Mouse (Mus musculus): ENCODE measurements around the gene Klrk1. TPM values are rescaled to one million over a fixed set of nuclear protein-coding genes. Genes with fewer than 3 reads are reported as not detected.

The Klrk1 gene
- polyA plus RNA-seq, 1 experiment from 2014 or later, result 0.30 TPM

- H3K4me1 ChIP-seq (replicated peaks), result no peaks in the 10 kb centered on the region
- no peak overlapping the region for H3K9ac ChIP-seq
- H3K27ac ChIP-seq (replicated peaks), result no peak overlapping the region
- H3K36me3 ChIP-seq, result no peaks in the 10 kb centered on the region
- H3K4me2 ChIP-seq, result no peak overlapping the region
- H3K27me3 ChIP-seq, result no peaks in the 10 kb centered on the region
- H3K9me3 ChIP-seq, result no peaks in the 10 kb centered on the region
- 87% methylated on average over 2 of the region's 2 CpGs for WGBS
- no peak for ATAC-seq (ENCODE audit: low FRiP score, low read depth)
- no peak overlapping the region for H3K4me3 ChIP-seq
Measured at GRCm38 (mm10) chr6:129565257-129565656, 58.4 kb downstream of the Klrk1 start.

Other genes with a start within 250 kb of the Klrk1 start
- 0.26 and 0.71 TPM in 2 replicates for gene Clec12b, start 238.0 kb downstream of the Klrk1 start, polyA plus RNA-seq (2015; fragmentation: Nextera tagmentation; extraction: Ambion mirVana)
- gene Clec1b, start 226.6 kb downstream of the Klrk1 start, polyA plus RNA-seq (2015; fragmentation: Nextera tagmentation; extraction: Ambion mirVana), result 1.0 and 1.2 TPM in 2 replicates
- 0.13 and 0.16 TPM in 2 replicates for gene Clec9a, start 215.0 kb downstream of the Klrk1 start, polyA plus RNA-seq (2015; fragmentation: Nextera tagmentation; extraction: Ambion mirVana)
- 1.9 and 2.2 TPM in 2 replicates for gene Clec1a, start 171.9 kb downstream of the Klrk1 start, polyA plus RNA-seq (2015; fragmentation: Nextera tagmentation; extraction: Ambion mirVana)
- gene Olr1, start 116.7 kb downstream of the Klrk1 start, polyA plus RNA-seq (2015; fragmentation: Nextera tagmentation; extraction: Ambion mirVana), result not detected in 2 replicates
- not detected in 2 replicates for gene Tmem52b, start 111.3 kb downstream of the Klrk1 start, polyA plus RNA-seq (2015; fragmentation: Nextera tagmentation; extraction: Ambion mirVana)
- 209 and 213 TPM in 2 replicates for gene Gabarapl1, start 90.7 kb downstream of the Klrk1 start, polyA plus RNA-seq (2015; fragmentation: Nextera tagmentation; extraction: Ambion mirVana)
- gene Klre1, start 46.0 kb downstream of the Klrk1 start, polyA plus RNA-seq (2015; fragmentation: Nextera tagmentation; extraction: Ambion mirVana), result 0.16 TPM in 1 of 2 replicates, not detected in the other
- gene Klrd1, start 32.1 kb downstream of the Klrk1 start, polyA plus RNA-seq (2015; fragmentation: Nextera tagmentation; extraction: Ambion mirVana), result not detected in 2 replicates
- not detected in 2 replicates for gene Klrc3, start 19.5 kb upstream of the Klrk1 start, polyA plus RNA-seq (2015; fragmentation: Nextera tagmentation; extraction: Ambion mirVana)
- gene Klrc2, start 36.8 kb upstream of the Klrk1 start, polyA plus RNA-seq (2015; fragmentation: Nextera tagmentation; extraction: Ambion mirVana), result not detected in 2 replicates
- gene Klrc1, start 55.1 kb upstream of the Klrk1 start, polyA plus RNA-seq (2015; fragmentation: Nextera tagmentation; extraction: Ambion mirVana), result not detected in 2 replicates
- gene Klri1, start 93.3 kb upstream of the Klrk1 start, polyA plus RNA-seq (2015; fragmentation: Nextera tagmentation; extraction: Ambion mirVana), result 0.20 and 0.31 TPM in 2 replicates
- not detected in 2 replicates for gene Klri2, start 116.6 kb upstream of the Klrk1 start, polyA plus RNA-seq (2015; fragmentation: Nextera tagmentation; extraction: Ambion mirVana)
- gene Gm156, start 160.4 kb upstream of the Klrk1 start, polyA plus RNA-seq (2015; fragmentation: Nextera tagmentation; extraction: Ambion mirVana), result not detected in 2 replicates
- gene Gm17631, start 238.8 kb upstream of the Klrk1 start, polyA plus RNA-seq (2015; fragmentation: Nextera tagmentation; extraction: Ambion mirVana), result not detected in 2 replicates